Mouse (Mus musculus): ENCODE results near the gene Pde11a. TPM values are rescaled to one million over a fixed set of nuclear protein-coding genes. Genes with fewer than 3 reads are reported as not detected.

Pde11a gene
- polyA plus RNA-seq, 1 experiment from 2014 or later: 1.1 TPM

- Histone ChIP-seq H3K4me1 (ENCODE audit: control insufficient read depth, insufficient read depth, low read length) (peaks cover 10% of the 10 kb centered on the region; the same call in 1 of the 2 replicates), H3K9me3 (ENCODE audit: control insufficient read depth, low read length) (no peaks in the 10 kb centered on the region), H3K4me2 (replicated peaks; ENCODE audit: low read depth, low read length) (no peak overlapping the region), H3K36me3 (ENCODE audit: control insufficient read depth, insufficient read depth, low read length) (no peaks in the 10 kb centered on the region), H3K4me3 (ENCODE audit: low read length) (no peak overlapping the region), H3K27ac (ENCODE audit: low read depth, low read length) (no peak overlapping the region), H3K27me3 (ENCODE audit: control insufficient read depth, insufficient read depth, low read length) (no peaks in the 10 kb centered on the region), H3K9ac (ENCODE audit: low read depth, low read length) (no peak overlapping the region)
- 71% methylated on average over 7 of the region's 7 CpGs for WGBS
- no peak for ATAC-seq (ENCODE audit: low FRiP score, low TSS enrichment)
Measured at GRCm38 (mm10) chr2:76065292-76065691, 273.3 kb downstream of the Pde11a start.

GRCm38 (mm10) chr2:76064078-76064477, 274.5 kb downstream of the Pde11a start:
- WGBS: 83% methylated on average over 5 of the region's 5 CpGs
- no peak for ATAC-seq (ENCODE audit: low FRiP score, low TSS enrichment)

GRCm38 (mm10) chr2:76060207-76060606, 278.4 kb downstream of the Pde11a start:
- H3K9ac ChIP-seq (ENCODE audit: low read depth, low read length): no peak overlapping the region
- H3K27ac ChIP-seq (ENCODE audit: low read depth, low read length): no peak overlapping the region
- no peak for ATAC-seq (ENCODE audit: low FRiP score, low TSS enrichment)
- H3K36me3 ChIP-seq (ENCODE audit: control insufficient read depth, insufficient read depth, low read length): no peaks in the 10 kb centered on the region
- H3K9me3 ChIP-seq (ENCODE audit: control insufficient read depth, low read length): no peaks in the 10 kb centered on the region
- H3K4me2 ChIP-seq (replicated peaks; ENCODE audit: low read depth, low read length): no peak overlapping the region
- no peaks in the 10 kb centered on the region for H3K27me3 ChIP-seq (ENCODE audit: control insufficient read depth, insufficient read depth, low read length)
- H3K4me3 ChIP-seq (ENCODE audit: low read length): no peak overlapping the region
- 88% methylated on average over 3 of the region's 3 CpGs for WGBS
- no peaks in the 10 kb centered on the region for H3K4me1 ChIP-seq (ENCODE audit: control insufficient read depth, insufficient read depth, low read length)

More at GRCm38 (mm10) chr2:76064078-76064477, 274.5 kb downstream of the Pde11a start:
- Histone ChIP-seq H3K9ac (ENCODE audit: low read depth, low read length) (no peak overlapping the region), H3K4me2 (replicated peaks; ENCODE audit: low read depth, low read length) (no peak overlapping the region), H3K4me1 (ENCODE audit: control insufficient read depth, insufficient read depth, low read length) (peaks cover 3% of the 10 kb centered on the region; the same call in 1 of the 2 replicates), H3K27ac (ENCODE audit: low read depth, low read length) (no peak overlapping the region), H3K36me3 (ENCODE audit: control insufficient read depth, insufficient read depth, low read length) (no peaks in the 10 kb centered on the region), H3K27me3 (ENCODE audit: control insufficient read depth, insufficient read depth, low read length) (no peaks in the 10 kb centered on the region), H3K9me3 (ENCODE audit: control insufficient read depth, low read length) (no peaks in the 10 kb centered on the region), H3K4me3 (ENCODE audit: low read length) (no peak overlapping the region)

- no peak for ATAC-seq (ENCODE audit: low FRiP score, low TSS enrichment)
- whole genome bisulfite sequencing: 54% methylated on average over 10 of the region's 10 CpGs
- no peak overlapping the region for H3K9ac ChIP-seq (ENCODE audit: low read depth, low read length)
- no peak overlapping the region for H3K27ac ChIP-seq (ENCODE audit: low read depth, low read length)
- H3K27me3 ChIP-seq (ENCODE audit: control insufficient read depth, insufficient read depth, low read length): no peaks in the 10 kb centered on the region
- no peaks in the 10 kb centered on the region for H3K9me3 ChIP-seq (ENCODE audit: control insufficient read depth, low read length)
- H3K4me3 ChIP-seq (ENCODE audit: low read length): no peak overlapping the region
- no peaks in the 10 kb centered on the region for H3K4me1 ChIP-seq (ENCODE audit: control insufficient read depth, insufficient read depth, low read length)
- H3K4me2 ChIP-seq (replicated peaks; ENCODE audit: low read depth, low read length): no peak overlapping the region
- no peaks in the 10 kb centered on the region for H3K36me3 ChIP-seq (ENCODE audit: control insufficient read depth, insufficient read depth, low read length)
Measured at GRCm38 (mm10) chr2:76059595-76059994, 279.0 kb downstream of the Pde11a start.

- no peak for ATAC-seq (ENCODE audit: low FRiP score, low TSS enrichment)
- Histone ChIP-seq H3K9me3 (ENCODE audit: control insufficient read depth, low read length) (no peaks in the 10 kb centered on the region), H3K9ac (ENCODE audit: low read depth, low read length) (no peak overlapping the region), H3K27me3 (ENCODE audit: control insufficient read depth, insufficient read depth, low read length) (no peaks in the 10 kb centered on the region), H3K36me3 (ENCODE audit: control insufficient read depth, insufficient read depth, low read length) (no peaks in the 10 kb centered on the region), H3K4me3 (ENCODE audit: low read length) (no peak overlapping the region), H3K27ac (ENCODE audit: low read depth, low read length) (no peak overlapping the region), H3K4me2 (replicated peaks; ENCODE audit: low read depth, low read length) (no peak overlapping the region), H3K4me1 (ENCODE audit: control insufficient read depth, insufficient read depth, low read length) (no peaks in the 10 kb centered on the region)
- WGBS: 56% methylated on average over 13 of the region's 13 CpGs
Measured at GRCm38 (mm10) chr2:76058661-76059467, 279.7 kb downstream of the Pde11a start.

- no peaks in the 10 kb centered on the region for H3K4me1 ChIP-seq (ENCODE audit: control insufficient read depth, insufficient read depth, low read length)
- no peak overlapping the region for H3K27ac ChIP-seq (ENCODE audit: low read depth, low read length)
- H3K9ac ChIP-seq (ENCODE audit: low read depth, low read length): no peak overlapping the region
- H3K36me3 ChIP-seq (ENCODE audit: control insufficient read depth, insufficient read depth, low read length): no peaks in the 10 kb centered on the region
- no peak overlapping the region for H3K4me2 ChIP-seq (replicated peaks; ENCODE audit: low read depth, low read length)
- no peaks in the 10 kb centered on the region for H3K27me3 ChIP-seq (ENCODE audit: control insufficient read depth, insufficient read depth, low read length)
- H3K9me3 ChIP-seq (ENCODE audit: control insufficient read depth, low read length): no peaks in the 10 kb centered on the region
- H3K4me3 ChIP-seq (ENCODE audit: low read length): no peak overlapping the region
- ATAC-seq (ENCODE audit: low FRiP score, low TSS enrichment): no peak
- WGBS: 79% methylated on average over 7 of the region's 7 CpGs
Measured at GRCm38 (mm10) chr2:76057555-76057954, 281.0 kb downstream of the Pde11a start.

GRCm38 (mm10) chr2:76053748-76054331, 284.7 kb downstream of the Pde11a start:
- no peak overlapping the region for H3K9ac ChIP-seq (ENCODE audit: low read depth, low read length)
- no peaks in the 10 kb centered on the region for H3K27me3 ChIP-seq (ENCODE audit: control insufficient read depth, insufficient read depth, low read length)
- H3K9me3 ChIP-seq (ENCODE audit: control insufficient read depth, low read length): no peaks in the 10 kb centered on the region
- no peak for ATAC-seq (ENCODE audit: low FRiP score, low TSS enrichment)
- H3K4me3 ChIP-seq (ENCODE audit: low read length): no peak overlapping the region
- H3K4me1 ChIP-seq (ENCODE audit: control insufficient read depth, insufficient read depth, low read length): no peaks in the 10 kb centered on the region
- H3K4me2 ChIP-seq (replicated peaks; ENCODE audit: low read depth, low read length): no peak overlapping the region
- no peak overlapping the region for H3K27ac ChIP-seq (ENCODE audit: low read depth, low read length)
- WGBS: 89% methylated on average over 14 of the region's 14 CpGs
- H3K36me3 ChIP-seq (ENCODE audit: control insufficient read depth, insufficient read depth, low read length): no peaks in the 10 kb centered on the region

- ATAC-seq (ENCODE audit: low FRiP score, low TSS enrichment): no peak
Measured at GRCm38 (mm10) chr2:76052897-76053505, 285.6 kb downstream of the Pde11a start.

GRCm38 (mm10) chr2:76051385-76051784, 287.2 kb downstream of the Pde11a start:
- H3K9ac ChIP-seq (ENCODE audit: low read depth, low read length): no peak overlapping the region
- H3K9me3 ChIP-seq (ENCODE audit: control insufficient read depth, low read length): no peaks in the 10 kb centered on the region
- ATAC-seq (ENCODE audit: low FRiP score, low TSS enrichment): no peak; the same call in 1 of the 2 replicates
- WGBS: 37% methylated on average over 11 of the region's 11 CpGs
- H3K27me3 ChIP-seq (ENCODE audit: control insufficient read depth, insufficient read depth, low read length): no peaks in the 10 kb centered on the region
- no peak overlapping the region for H3K4me2 ChIP-seq (replicated peaks; ENCODE audit: low read depth, low read length)
- no peaks in the 10 kb centered on the region for H3K4me1 ChIP-seq (ENCODE audit: control insufficient read depth, insufficient read depth, low read length)
- H3K4me3 ChIP-seq (ENCODE audit: low read length): no peak overlapping the region
- H3K27ac ChIP-seq (ENCODE audit: low read depth, low read length): no peak overlapping the region
- H3K36me3 ChIP-seq (ENCODE audit: control insufficient read depth, insufficient read depth, low read length): no peaks in the 10 kb centered on the region

More at GRCm38 (mm10) chr2:76052897-76053505, 285.6 kb downstream of the Pde11a start:
- H3K27me3 ChIP-seq (ENCODE audit: control insufficient read depth, insufficient read depth, low read length): no peaks in the 10 kb centered on the region
- no peaks in the 10 kb centered on the region for H3K9me3 ChIP-seq (ENCODE audit: control insufficient read depth, low read length)
- H3K4me2 ChIP-seq (replicated peaks; ENCODE audit: low read depth, low read length): no peak overlapping the region
- H3K4me3 ChIP-seq (ENCODE audit: low read length): no peak overlapping the region
- 65% methylated on average over 1 of the region's 1 CpGs for WGBS
- H3K36me3 ChIP-seq (ENCODE audit: control insufficient read depth, insufficient read depth, low read length): no peaks in the 10 kb centered on the region
- no peak overlapping the region for H3K9ac ChIP-seq (ENCODE audit: low read depth, low read length)
- no peaks in the 10 kb centered on the region for H3K4me1 ChIP-seq (ENCODE audit: control insufficient read depth, insufficient read depth, low read length)
- H3K27ac ChIP-seq (ENCODE audit: low read depth, low read length): no peak overlapping the region
